Mouse (Mus musculus): ENCODE measurements around the gene Rbfox3. TPM values are rescaled to one million over a fixed set of nuclear protein-coding genes. Genes with fewer than 3 reads are reported as not detected.

Gene Rbfox3
- polyA plus RNA-seq, 1 experiment from 2014 or later, result 0.35 TPM

DNA sequence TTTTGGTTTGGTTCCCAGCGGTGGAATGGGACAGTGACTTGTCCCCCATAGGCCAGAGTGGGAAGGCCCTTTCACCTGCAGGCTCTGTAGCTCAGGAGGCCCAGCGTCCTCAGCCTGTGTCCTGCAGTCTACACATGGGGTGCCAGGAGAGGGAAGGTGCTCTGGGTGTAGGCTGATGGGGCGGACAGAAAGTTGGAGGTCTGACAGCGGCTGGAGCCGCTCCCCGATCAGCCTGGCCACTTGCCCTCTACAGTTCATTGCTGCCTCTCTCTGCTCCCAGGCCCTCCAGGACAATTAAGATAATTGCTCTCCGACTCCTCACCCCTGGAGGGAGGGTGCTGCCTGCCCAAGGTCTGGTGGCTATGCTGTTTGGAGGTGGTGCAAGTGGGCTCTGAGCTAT, 392.7 kb downstream of the Rbfox3 start:
- no peak overlapping the region for H3K9ac ChIP-seq (ENCODE audit: low read length)
- no peaks in the 10 kb centered on the region for H3K36me3 ChIP-seq (ENCODE audit: control insufficient read depth, insufficient read depth, low read length)
- H3K4me1 ChIP-seq (replicated peaks; ENCODE audit: control insufficient read depth, insufficient read depth, low read length), result no peaks in the 10 kb centered on the region
- no peak overlapping the region for H3K4me3 ChIP-seq (ENCODE audit: low read length)
- no peak for ATAC-seq (ENCODE audit: low read depth)
- 60% methylated on average over 7 of the region's 7 CpGs for WGBS
- H3K9me3 ChIP-seq (ENCODE audit: control insufficient read depth, low read length), result no peaks in the 10 kb centered on the region
- H3K27me3 ChIP-seq (ENCODE audit: control insufficient read depth, insufficient read depth, low read depth, low read length), result no peaks in the 10 kb centered on the region
- no peak overlapping the region for H3K27ac ChIP-seq (ENCODE audit: low read length)
- no peak overlapping the region for H3K4me2 ChIP-seq (ENCODE audit: low read depth, low read length)

DNA sequence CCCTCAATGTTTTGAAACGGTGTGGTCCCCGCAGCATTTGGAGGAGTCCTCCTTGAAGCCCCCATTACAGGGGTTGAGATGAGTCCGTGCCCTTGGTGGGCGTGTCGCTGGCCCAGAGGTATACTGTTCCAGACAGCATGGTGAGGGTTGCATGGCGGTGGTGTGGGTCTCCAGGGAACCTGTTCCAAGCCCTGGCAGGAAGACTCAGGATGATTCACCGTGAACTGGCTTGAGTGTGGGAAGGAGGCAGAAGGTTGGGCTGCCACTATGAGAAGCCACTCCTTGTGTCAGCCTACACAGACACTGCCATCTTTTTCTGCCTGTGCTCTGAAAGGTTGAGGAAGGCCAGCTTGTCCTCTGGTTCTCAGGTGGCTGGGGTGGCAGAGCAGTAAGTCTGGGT, 393.5 kb downstream of the Rbfox3 start:
- Histone ChIP-seq H3K4me3 (ENCODE audit: low read length) (no peak overlapping the region), H3K4me2 (ENCODE audit: low read depth, low read length) (no peak overlapping the region), H3K36me3 (ENCODE audit: control insufficient read depth, insufficient read depth, low read length) (no peaks in the 10 kb centered on the region), H3K4me1 (replicated peaks; ENCODE audit: control insufficient read depth, insufficient read depth, low read length) (no peaks in the 10 kb centered on the region), H3K9me3 (ENCODE audit: control insufficient read depth, low read length) (no peaks in the 10 kb centered on the region), H3K27ac (ENCODE audit: low read length) (no peak overlapping the region), H3K9ac (ENCODE audit: low read length) (no peak overlapping the region), H3K27me3 (ENCODE audit: control insufficient read depth, insufficient read depth, low read depth, low read length) (no peaks in the 10 kb centered on the region)
- 79% methylated on average over 7 of the region's 7 CpGs for WGBS
- ATAC-seq (ENCODE audit: low read depth), result no peak

DNA sequence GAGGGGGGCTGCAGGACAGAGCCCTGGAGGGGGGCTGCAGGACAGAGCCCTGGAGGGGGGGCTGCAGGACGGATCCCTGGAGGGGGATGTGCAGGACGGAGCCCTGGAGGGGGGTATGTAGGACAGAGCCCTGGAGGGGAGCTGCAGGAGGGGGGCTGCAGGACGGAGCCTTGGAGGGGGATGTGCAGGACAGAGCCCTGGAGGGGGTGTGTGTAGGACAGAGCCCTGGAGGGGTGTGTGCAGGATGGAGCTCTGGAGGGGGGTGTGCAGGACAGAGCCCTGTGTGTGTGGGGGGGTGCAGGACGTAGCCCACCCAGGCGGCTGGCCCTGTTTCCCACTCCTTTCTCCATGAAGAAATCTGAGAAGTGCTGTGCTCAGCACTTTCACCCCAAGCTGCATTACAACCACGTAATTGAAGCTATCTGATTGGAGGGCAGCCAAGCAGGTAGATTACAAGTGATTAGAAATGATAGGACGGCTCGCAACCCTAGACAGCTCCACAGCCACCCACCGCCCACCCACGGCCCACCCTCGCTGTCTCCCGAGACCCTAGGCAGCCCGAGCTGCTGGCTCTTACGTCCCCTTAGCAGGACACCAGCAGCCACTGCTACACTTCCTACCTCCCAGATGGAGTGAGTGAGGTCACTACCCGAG, 399.0 kb downstream of the Rbfox3 start:
- no peaks in the 10 kb centered on the region for H3K9me3 ChIP-seq (ENCODE audit: control insufficient read depth, low read length)
- ATAC-seq (ENCODE audit: low read depth), result peak; percentile 9; the same call in 1 of the 2 replicates
- no peak overlapping the region for H3K27ac ChIP-seq (ENCODE audit: low read length)
- no peak overlapping the region for H3K4me2 ChIP-seq (ENCODE audit: low read depth, low read length)
- H3K36me3 ChIP-seq (ENCODE audit: control insufficient read depth, insufficient read depth, low read length), result no peaks in the 10 kb centered on the region
- H3K4me3 ChIP-seq (ENCODE audit: low read length), result no peak overlapping the region
- H3K4me1 ChIP-seq (replicated peaks; ENCODE audit: control insufficient read depth, insufficient read depth, low read length), result peaks cover 7% of the 10 kb centered on the region
- no peaks in the 10 kb centered on the region for H3K27me3 ChIP-seq (ENCODE audit: control insufficient read depth, insufficient read depth, low read depth, low read length)
- 16% methylated on average over 15 of the region's 15 CpGs for WGBS
- H3K9ac ChIP-seq (ENCODE audit: low read length), result no peak overlapping the region

DNA sequence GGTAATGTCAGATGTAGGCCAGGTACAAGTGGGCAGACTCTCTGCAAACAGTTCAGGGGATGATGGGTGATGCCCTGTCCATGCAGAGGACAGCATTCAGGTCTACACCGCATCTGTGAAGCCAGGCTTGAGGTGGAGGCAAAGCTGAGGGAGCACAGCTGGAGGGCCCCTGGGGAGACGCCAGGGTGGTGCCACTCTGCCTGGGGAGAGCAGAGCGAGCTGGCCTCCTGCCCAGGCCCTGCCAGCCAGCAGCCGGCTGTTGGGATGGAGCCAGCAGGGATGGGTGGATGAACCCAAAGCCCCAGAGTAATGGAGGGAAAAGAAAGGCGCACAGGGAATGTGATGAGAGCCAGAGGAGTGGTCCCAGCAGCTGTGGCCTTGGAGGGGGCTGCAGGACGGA, 399.5 kb downstream of the Rbfox3 start:
- ATAC-seq (ENCODE audit: low read depth), result peak; percentile 58
- Histone ChIP-seq H3K4me3 (ENCODE audit: low read length) (no peak overlapping the region), H3K4me2 (ENCODE audit: low read depth, low read length) (no peak overlapping the region), H3K36me3 (ENCODE audit: control insufficient read depth, insufficient read depth, low read length) (no peaks in the 10 kb centered on the region), H3K27me3 (ENCODE audit: control insufficient read depth, insufficient read depth, low read depth, low read length) (no peaks in the 10 kb centered on the region), H3K9ac (ENCODE audit: low read length) (no peak overlapping the region), H3K9me3 (ENCODE audit: control insufficient read depth, low read length) (no peaks in the 10 kb centered on the region), H3K4me1 (replicated peaks; ENCODE audit: control insufficient read depth, insufficient read depth, low read length) (peaks cover 7% of the 10 kb centered on the region), H3K27ac (ENCODE audit: low read length) (no peak overlapping the region)
- WGBS, result 32% methylated on average over 6 of the region's 6 CpGs

DNA sequence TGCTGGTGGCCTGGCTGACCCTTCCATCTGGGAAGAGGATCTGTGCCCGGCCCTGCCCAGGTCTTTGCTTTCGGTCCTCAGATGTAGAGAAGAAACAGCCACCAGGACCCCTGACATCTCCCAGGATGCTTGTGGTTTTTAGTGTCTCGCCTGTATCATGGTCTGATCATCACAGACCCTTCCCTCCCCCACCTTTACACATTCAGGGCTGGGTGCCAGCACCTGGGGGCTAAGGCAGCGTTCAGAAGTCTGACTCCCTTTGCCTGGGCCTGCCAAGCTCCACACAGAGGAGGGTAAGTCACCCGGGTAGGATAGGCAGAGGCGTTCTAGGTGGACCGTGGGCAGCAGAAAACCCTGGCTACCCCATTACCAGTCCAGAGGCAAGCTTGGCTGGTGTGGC, 403.1 kb downstream of the Rbfox3 start:
- no peaks in the 10 kb centered on the region for H3K36me3 ChIP-seq (ENCODE audit: control insufficient read depth, insufficient read depth, low read length)
- peaks cover 7% of the 10 kb centered on the region for H3K4me1 ChIP-seq (replicated peaks; ENCODE audit: control insufficient read depth, insufficient read depth, low read length)
- no peak for ATAC-seq (ENCODE audit: low read depth)
- 73% methylated on average over 7 of the region's 7 CpGs for WGBS
- no peaks in the 10 kb centered on the region for H3K9me3 ChIP-seq (ENCODE audit: control insufficient read depth, low read length)
- no peak overlapping the region for H3K4me3 ChIP-seq (ENCODE audit: low read length)
- H3K9ac ChIP-seq (ENCODE audit: low read length), result no peak overlapping the region
- H3K27ac ChIP-seq (ENCODE audit: low read length), result no peak overlapping the region
- no peak overlapping the region for H3K4me2 ChIP-seq (ENCODE audit: low read depth, low read length)
- H3K27me3 ChIP-seq (ENCODE audit: control insufficient read depth, insufficient read depth, low read depth, low read length), result peaks cover 14% of the 10 kb centered on the region

DNA sequence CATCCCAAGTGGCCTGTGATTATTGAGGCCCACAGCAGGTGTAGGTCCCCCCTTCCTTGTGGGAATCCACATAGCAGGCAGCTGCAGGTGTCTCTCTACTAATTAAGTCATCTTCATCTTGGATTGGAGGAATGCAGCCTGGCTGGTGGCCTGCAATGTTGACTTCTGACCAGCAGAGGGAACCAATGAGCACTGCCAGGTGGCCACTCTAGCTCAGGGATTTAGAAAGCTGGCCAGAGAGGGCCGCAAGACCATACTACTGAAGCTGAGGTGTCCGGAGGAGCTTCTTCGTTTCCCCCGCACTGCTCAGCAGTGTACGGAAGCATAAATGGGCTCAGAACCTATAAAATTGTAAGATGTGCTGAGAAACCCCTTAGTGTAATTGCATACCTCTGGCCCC, 403.5 kb downstream of the Rbfox3 start:
- Histone ChIP-seq H3K4me3 (ENCODE audit: low read length) (no peak overlapping the region), H3K27ac (ENCODE audit: low read length) (no peak overlapping the region), H3K9me3 (ENCODE audit: control insufficient read depth, low read length) (no peaks in the 10 kb centered on the region), H3K27me3 (ENCODE audit: control insufficient read depth, insufficient read depth, low read depth, low read length) (peaks cover 19% of the 10 kb centered on the region), H3K4me1 (replicated peaks; ENCODE audit: control insufficient read depth, insufficient read depth, low read length) (peaks cover 7% of the 10 kb centered on the region), H3K9ac (ENCODE audit: low read length) (no peak overlapping the region), H3K4me2 (ENCODE audit: low read depth, low read length) (no peak overlapping the region), H3K36me3 (ENCODE audit: control insufficient read depth, insufficient read depth, low read length) (no peaks in the 10 kb centered on the region)
- 18% methylated on average over 5 of the region's 5 CpGs for WGBS
- ATAC-seq (ENCODE audit: low read depth), result no peak

DNA sequence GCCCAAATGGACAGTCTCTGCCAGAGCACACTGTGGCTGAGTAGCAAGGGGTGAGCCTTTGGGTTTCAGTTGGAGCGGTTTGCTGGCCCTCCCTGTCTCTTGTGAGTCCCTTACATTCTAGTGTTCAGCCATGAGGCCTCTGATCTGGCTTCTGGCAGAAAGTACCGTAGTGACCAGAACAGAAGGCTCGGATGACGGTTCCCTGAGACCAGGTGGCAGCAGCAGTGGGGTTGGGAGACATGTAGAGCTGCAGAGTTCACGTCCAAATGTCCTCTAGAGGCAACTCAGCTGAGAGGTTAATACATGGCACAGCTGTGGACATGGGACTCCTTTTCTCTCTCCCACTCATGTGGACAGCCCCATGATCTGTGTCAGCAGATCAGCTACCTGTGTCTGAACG, 404.3 kb downstream of the Rbfox3 start:
- no peak overlapping the region for H3K4me2 ChIP-seq (ENCODE audit: low read depth, low read length)
- peaks cover 22% of the 10 kb centered on the region for H3K27me3 ChIP-seq (ENCODE audit: control insufficient read depth, insufficient read depth, low read depth, low read length)
- no peak overlapping the region for H3K4me3 ChIP-seq (ENCODE audit: low read length)
- H3K36me3 ChIP-seq (ENCODE audit: control insufficient read depth, insufficient read depth, low read length), result no peaks in the 10 kb centered on the region
- H3K27ac ChIP-seq (ENCODE audit: low read length), result no peak overlapping the region
- no peaks in the 10 kb centered on the region for H3K9me3 ChIP-seq (ENCODE audit: control insufficient read depth, low read length)
- 68% methylated on average over 6 of the region's 6 CpGs for WGBS
- no peak for ATAC-seq (ENCODE audit: low read depth)
- H3K9ac ChIP-seq (ENCODE audit: low read length), result no peak overlapping the region
- H3K4me1 ChIP-seq (replicated peaks; ENCODE audit: control insufficient read depth, insufficient read depth, low read length), result peaks cover 4% of the 10 kb centered on the region

DNA sequence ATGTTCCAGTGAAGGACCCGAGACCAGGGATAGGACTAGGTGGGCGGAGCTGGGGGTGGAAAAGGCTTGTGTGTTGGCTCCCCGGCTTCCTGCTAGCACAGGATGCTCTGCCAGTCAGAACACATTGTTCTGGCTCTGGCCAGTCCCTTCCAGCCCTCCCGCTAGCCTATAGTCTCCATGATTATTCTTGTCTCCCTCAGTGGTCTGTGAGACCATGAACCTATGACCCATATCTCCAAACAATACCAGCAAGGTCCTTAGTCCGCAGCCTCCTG, 407.3 kb downstream of the Rbfox3 start:
- Histone ChIP-seq H3K27ac (ENCODE audit: low read length) (no peak overlapping the region), H3K4me1 (replicated peaks; ENCODE audit: control insufficient read depth, insufficient read depth, low read length) (no peaks in the 10 kb centered on the region; the same call in 1 of the 2 replicates), H3K9me3 (ENCODE audit: control insufficient read depth, low read length) (no peaks in the 10 kb centered on the region), H3K9ac (ENCODE audit: low read length) (no peak overlapping the region), H3K27me3 (ENCODE audit: control insufficient read depth, insufficient read depth, low read depth, low read length) (peaks cover 22% of the 10 kb centered on the region), H3K4me3 (ENCODE audit: low read length) (no peak overlapping the region), H3K4me2 (ENCODE audit: low read depth, low read length) (no peak overlapping the region), H3K36me3 (ENCODE audit: control insufficient read depth, insufficient read depth, low read length) (no peaks in the 10 kb centered on the region)
- ATAC-seq (ENCODE audit: low read depth), result no peak
- 49% methylated on average over 5 of the region's 5 CpGs for whole genome bisulfite sequencing

DNA sequence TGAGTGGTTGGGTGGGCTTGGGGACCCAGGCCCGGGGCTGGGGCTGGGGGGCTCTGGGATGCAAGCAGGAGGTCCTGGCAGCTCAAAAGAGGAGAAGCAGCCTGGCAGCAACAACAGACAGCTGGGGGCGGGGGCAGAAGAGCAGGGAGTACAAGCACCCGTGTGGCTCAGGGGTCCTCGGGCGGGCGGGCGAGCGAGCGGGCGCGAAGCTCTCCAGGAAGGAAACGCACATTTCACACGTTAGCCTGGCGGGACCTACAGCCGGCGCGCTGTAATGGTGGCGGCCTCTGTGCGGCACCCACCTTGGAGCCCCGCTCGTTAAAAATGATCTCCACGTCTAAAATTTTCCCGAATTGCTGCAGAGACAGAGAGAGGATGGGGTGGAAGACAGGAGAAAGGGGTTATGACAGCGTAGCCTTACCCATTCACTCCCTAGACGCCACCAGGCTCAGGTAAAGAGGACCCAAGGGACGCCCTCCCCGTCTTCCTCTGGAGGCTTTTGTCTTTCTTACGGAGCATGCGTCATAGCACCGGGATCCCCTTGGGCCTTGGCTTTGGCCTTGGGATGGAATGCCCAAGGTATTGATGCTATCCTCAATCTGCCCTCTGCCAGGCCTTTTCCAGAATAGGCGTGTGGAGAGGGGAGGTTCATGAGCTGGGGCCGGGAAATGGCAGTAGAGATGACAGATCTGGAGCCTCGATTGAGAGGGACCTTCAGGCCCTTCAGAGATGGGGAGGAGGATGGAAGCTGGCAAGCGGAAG, 407.8 kb downstream of the Rbfox3 start:
- Histone ChIP-seq H3K4me2 (ENCODE audit: low read depth, low read length) (no peak overlapping the region), H3K9ac (ENCODE audit: low read length) (no peak overlapping the region), H3K4me3 (ENCODE audit: low read length) (no peak overlapping the region), H3K4me1 (replicated peaks; ENCODE audit: control insufficient read depth, insufficient read depth, low read length) (no peaks in the 10 kb centered on the region; the same call in 1 of the 2 replicates), H3K27me3 (ENCODE audit: control insufficient read depth, insufficient read depth, low read depth, low read length) (peaks cover 22% of the 10 kb centered on the region), H3K9me3 (ENCODE audit: control insufficient read depth, low read length) (no peaks in the 10 kb centered on the region), H3K27ac (ENCODE audit: low read length) (no peak overlapping the region), H3K36me3 (ENCODE audit: control insufficient read depth, insufficient read depth, low read length) (no peaks in the 10 kb centered on the region)
- ATAC-seq (ENCODE audit: low read depth), result no peak
- WGBS, result 12% methylated on average over 32 of the region's 34 CpGs

Measured in lung, embryonic 16.5 days (tissue).